9 mouse cellular contexts compared by ENCODE assay signal in genomic region chr10:119131977-119132376, GRCm38 (mm10).
DNase-seq lines count a peak whose midpoint lies in the region; ATAC-seq and TF ChIP-seq lines count a peak whose summit lies in the region.
"Had no signal": no experiment of that assay in that cellular context is flagged by ENCODE, and none has a peak within 500 bp of the region (broad histone marks: within the 10 kb centered on the region; RNA-seq: fewer than 3 reads in every experiment).

No protein-coding gene starts in this region.

- peak overlapping the region; percentile 41 for H3K4me2 ChIP-seq in embryonic facial prominence, embryonic 15.5 days (replicated peaks)
- H3K4me2 ChIP-seq in limb, embryonic 12.5 days = peak overlapping the region; percentile 51
- H3K4me2 ChIP-seq in stomach, postnatal 0 days (replicated peaks; ENCODE audit: low read depth) = peak overlapping the region; percentile 34; the same call in 1 of the 2 replicates
- H3K4me2 ChIP-seq: liver, embryonic 15.5 days had no signal

- no peak for TF ChIP-seq CTCF in gastrocnemius, adult 2 months (IDR thresholded peaks at IDR 0.05)
- no peak for TF ChIP-seq CTCF in stomach, postnatal 0 days (IDR thresholded peaks at IDR 0.05; ENCODE audit: low read depth)

- TF ChIP-seq EP300 in stomach, postnatal 0 days (optimal IDR thresholded peaks at IDR 0.05) = no peak

- H3K9me3 ChIP-seq in embryonic facial prominence, embryonic 15.5 days (replicated peaks) = no peaks in the 10 kb centered on the region
- H3K9me3 ChIP-seq in limb, embryonic 12.5 days = no peaks in the 10 kb centered on the region
- no peaks in the 10 kb centered on the region for H3K9me3 ChIP-seq in stomach, postnatal 0 days (ENCODE audit: control insufficient read depth, low read length)
- H3K9me3 ChIP-seq: liver, embryonic 15.5 days had no signal

- no peak overlapping the region for H3K9ac ChIP-seq in embryonic facial prominence, embryonic 15.5 days
- no peak overlapping the region for H3K9ac ChIP-seq in limb, embryonic 12.5 days (replicated peaks)
- no peak overlapping the region for H3K9ac ChIP-seq in stomach, postnatal 0 days (ENCODE audit: low read length)
- H3K9ac ChIP-seq: liver, embryonic 15.5 days had no signal

- H3K36me3 ChIP-seq in embryonic facial prominence, embryonic 15.5 days = no peaks in the 10 kb centered on the region
- no peaks in the 10 kb centered on the region for H3K36me3 ChIP-seq in limb, embryonic 12.5 days
- no peaks in the 10 kb centered on the region for H3K36me3 ChIP-seq in stomach, postnatal 0 days (ENCODE audit: control insufficient read depth, insufficient read depth, low read length)
- H3K36me3 ChIP-seq: liver, embryonic 15.5 days had no signal

- peak overlapping the region; percentile 33 for H3K4me3 ChIP-seq in gastrocnemius, adult 2 months
- H3K4me3 ChIP-seq in embryonic facial prominence, embryonic 15.5 days (replicated peaks) = peak overlapping the region; percentile 15; the same call in 1 of the 2 replicates
- H3K4me3 ChIP-seq in limb, embryonic 12.5 days (replicated peaks) = peak overlapping the region; percentile 16; the same call in 1 of the 2 replicates
- no peak overlapping the region for H3K4me3 ChIP-seq in stomach, postnatal 0 days (ENCODE audit: low read depth, low read length)
- H3K4me3 ChIP-seq: liver, embryonic 15.5 days had no signal

- no peaks in the 10 kb centered on the region for H3K27me3 ChIP-seq in embryonic facial prominence, embryonic 15.5 days
- peaks cover 9% of the 10 kb centered on the region; the same call in 1 of the 2 replicates for H3K27me3 ChIP-seq in limb, embryonic 12.5 days
- no peaks in the 10 kb centered on the region for H3K27me3 ChIP-seq in stomach, postnatal 0 days (ENCODE audit: control insufficient read depth, insufficient read depth, low read length)
- H3K27me3 ChIP-seq: liver, embryonic 15.5 days had no signal

- H3K27ac ChIP-seq in gastrocnemius, adult 2 months = no peak overlapping the region
- H3K27ac ChIP-seq in embryonic facial prominence, embryonic 15.5 days (replicated peaks) = no peak overlapping the region
- H3K27ac ChIP-seq in limb, embryonic 12.5 days = no peak overlapping the region
- no peak overlapping the region for H3K27ac ChIP-seq in stomach, postnatal 0 days (replicated peaks)
- H3K27ac ChIP-seq: liver, embryonic 15.5 days had no signal

- intact Hi-C loops in gastrocnemius, adult 2 months (cut with DNase I) = no loop called here

- DNase-seq in gastrocnemius, adult 2 months = no peak
- no peak for DNase-seq in gastrocnemius, adult 18-20 months (ENCODE audit: low spot score)
- DNase-seq in Muller cell, postnatal 12 days (ENCODE audit: inconsistent ontology term) = peak; percentile 56
- no peak for DNase-seq in stomach, postnatal 0 days (ENCODE audit: low spot score)
- DNase-seq in testis, postnatal 14 days (ENCODE audit: low spot score) = no peak
- DNase-seq in spleen, postnatal 36 days (ENCODE audit: low spot score in 2 of 2) = no peak

- ATAC-seq in embryonic facial prominence, embryonic 15.5 days (ENCODE audit: insufficient number of reproducible peaks, low FRiP score, low TSS enrichment, low read depth) = no peak
- ATAC-seq in limb, embryonic 12.5 days (ENCODE audit: insufficient number of reproducible peaks, insufficient read depth, low FRiP score, low TSS enrichment, low read depth) = peak; percentile 80
- no peak for ATAC-seq in stomach, postnatal 0 days (ENCODE audit: low FRiP score, low TSS enrichment)

- WGBS in embryonic facial prominence, embryonic 15.5 days = 24% methylated on average over 16 of the region's 16 CpGs
- 19% methylated on average over 16 of the region's 16 CpGs for WGBS in limb, embryonic 12.5 days
- 32% methylated on average over 16 of the region's 16 CpGs for WGBS in stomach, postnatal 0 days

- peaks cover 8% of the 10 kb centered on the region; the same call in 1 of the 2 replicates for H3K4me1 ChIP-seq in embryonic facial prominence, embryonic 15.5 days
- H3K4me1 ChIP-seq in limb, embryonic 12.5 days (replicated peaks) = peaks cover 13% of the 10 kb centered on the region; the same call in 1 of the 2 replicates
- H3K4me1 ChIP-seq in stomach, postnatal 0 days (replicated peaks; ENCODE audit: control insufficient read depth, insufficient read depth) = no peaks in the 10 kb centered on the region
